Mouse (Mus musculus): ENCODE measurements at regions not wholly inside any gene's neighbourhood (a gene's known extent, or its start where the extent isn't known, plus 50 kb on each side); places are given as distances from the start of the nearest gene placed in this dataset.

- no peak for DNase-seq (ENCODE audit: low spot score)
- H3K4me1 ChIP-seq (replicated peaks), result peaks cover 33% of the 10 kb centered on the region
- no peaks in the 10 kb centered on the region for H3K36me3 ChIP-seq
- H3K27ac ChIP-seq, result peak overlapping the region; percentile 75
- H3K4me3 ChIP-seq, result no peak overlapping the region
- H3K9me3 ChIP-seq, result no peaks in the 10 kb centered on the region
- no peaks in the 10 kb centered on the region for H3K27me3 ChIP-seq (ENCODE audit: insufficient read depth, poor library complexity, severe bottlenecking)
Observed at GRCm38 (mm10) chr11:19205174-19205573, 186.4 kb upstream of the Meis1 start.

- Histone ChIP-seq H3K27me3 (ENCODE audit: insufficient read depth, poor library complexity, severe bottlenecking) (peaks cover 2% of the 10 kb centered on the region; the same call in 1 of the 2 replicates), H3K4me1 (replicated peaks) (peaks cover 5% of the 10 kb centered on the region), H3K27ac (no peak overlapping the region), H3K4me3 (no peak overlapping the region), H3K9me3 (no peaks in the 10 kb centered on the region), H3K36me3 (no peaks in the 10 kb centered on the region)
- 76% methylated on average over 3 of the region's 3 CpGs for WGBS
- DNase-seq (ENCODE audit: low spot score), result no peak
Observed at GRCm38 (mm10) chr11:19219476-19219875, 200.7 kb upstream of the Meis1 start.

GRCm38 (mm10) chr11:19221442-19221841 is 202.7 kb upstream of the Meis1 start:
- Histone ChIP-seq H3K27ac (no peak overlapping the region), H3K4me1 (replicated peaks) (peaks cover 5% of the 10 kb centered on the region), H3K36me3 (no peaks in the 10 kb centered on the region), H3K9me3 (no peaks in the 10 kb centered on the region), H3K4me3 (no peak overlapping the region), H3K27me3 (ENCODE audit: insufficient read depth, poor library complexity, severe bottlenecking) (peaks cover 2% of the 10 kb centered on the region; the same call in 1 of the 2 replicates)
- 80% methylated on average over 1 of the region's 1 CpGs for WGBS
- DNase-seq (ENCODE audit: low spot score), result no peak

- Histone ChIP-seq H3K36me3 (no peaks in the 10 kb centered on the region), H3K4me3 (no peak overlapping the region), H3K27ac (no peak overlapping the region), H3K4me1 (replicated peaks) (peaks cover 7% of the 10 kb centered on the region), H3K27me3 (ENCODE audit: insufficient read depth, poor library complexity, severe bottlenecking) (peaks cover 2% of the 10 kb centered on the region; the same call in 1 of the 2 replicates), H3K9me3 (no peaks in the 10 kb centered on the region)
- WGBS, result 88% methylated on average over 2 of the region's 2 CpGs
- DNase-seq (ENCODE audit: low spot score), result no peak
Observed at GRCm38 (mm10) chr11:19226756-19227155, 208.0 kb upstream of the Meis1 start.

- DNase-seq (ENCODE audit: low spot score), result no peak
- H3K9me3 ChIP-seq, result no peaks in the 10 kb centered on the region
- H3K4me1 ChIP-seq (replicated peaks), result peaks cover 7% of the 10 kb centered on the region
- peaks cover 2% of the 10 kb centered on the region; the same call in 1 of the 2 replicates for H3K27me3 ChIP-seq (ENCODE audit: insufficient read depth, poor library complexity, severe bottlenecking)
- 64% methylated on average over 4 of the region's 4 CpGs for WGBS
- H3K36me3 ChIP-seq, result no peaks in the 10 kb centered on the region
- H3K4me3 ChIP-seq, result no peak overlapping the region
- no peak overlapping the region for H3K27ac ChIP-seq
Observed at GRCm38 (mm10) chr11:19227716-19228115, 208.9 kb upstream of the Meis1 start.

- 0 out of 2 replicates have a peak, but pooled peaks cover 3% of the 10 kb centered on the region for H3K27me3 ChIP-seq (ENCODE audit: insufficient read depth, poor library complexity, severe bottlenecking)
- no peaks in the 10 kb centered on the region for H3K36me3 ChIP-seq
- H3K4me1 ChIP-seq (replicated peaks), result peaks cover 6% of the 10 kb centered on the region; the same call in 1 of the 2 replicates
- no peak overlapping the region for H3K4me3 ChIP-seq
- no peak overlapping the region for H3K27ac ChIP-seq
- DNase-seq (ENCODE audit: low spot score), result no peak
- no peaks in the 10 kb centered on the region for H3K9me3 ChIP-seq
- WGBS, result 92% methylated on average over 11 of the region's 11 CpGs
Observed at GRCm38 (mm10) chr11:19246390-19247114, 227.8 kb upstream of the Meis1 start.

- Histone ChIP-seq H3K27ac (no peak overlapping the region), H3K9me3 (no peaks in the 10 kb centered on the region), H3K4me3 (no peak overlapping the region), H3K4me1 (replicated peaks) (peaks cover 8% of the 10 kb centered on the region; the same call in 1 of the 2 replicates), H3K36me3 (no peaks in the 10 kb centered on the region), H3K27me3 (ENCODE audit: insufficient read depth, poor library complexity, severe bottlenecking) (peaks cover 5% of the 10 kb centered on the region)
- DNase-seq (ENCODE audit: low spot score), result no peak
- 79% methylated on average over 5 of the region's 5 CpGs for WGBS
Observed at GRCm38 (mm10) chr11:19253605-19254004, 234.8 kb upstream of the Meis1 start.

GRCm38 (mm10) chr11:19254183-19254582 is 235.4 kb upstream of the Meis1 start:
- peaks cover 5% of the 10 kb centered on the region for H3K27me3 ChIP-seq (ENCODE audit: insufficient read depth, poor library complexity, severe bottlenecking)
- no peak for DNase-seq (ENCODE audit: low spot score)
- H3K9me3 ChIP-seq, result no peaks in the 10 kb centered on the region
- no peaks in the 10 kb centered on the region for H3K36me3 ChIP-seq
- H3K4me1 ChIP-seq (replicated peaks), result peaks cover 8% of the 10 kb centered on the region; the same call in 1 of the 2 replicates
- WGBS, result 22% methylated on average over 4 of the region's 4 CpGs
- no peak overlapping the region for H3K27ac ChIP-seq
- H3K4me3 ChIP-seq, result no peak overlapping the region

- Histone ChIP-seq H3K4me1 (replicated peaks) (peaks cover 8% of the 10 kb centered on the region; the same call in 1 of the 2 replicates), H3K36me3 (no peaks in the 10 kb centered on the region), H3K9me3 (no peaks in the 10 kb centered on the region), H3K27ac (no peak overlapping the region), H3K27me3 (ENCODE audit: insufficient read depth, poor library complexity, severe bottlenecking) (peaks cover 5% of the 10 kb centered on the region), H3K4me3 (no peak overlapping the region)
- DNase-seq (ENCODE audit: low spot score), result no peak
- WGBS, result 91% methylated on average over 4 of the region's 4 CpGs
Observed at GRCm38 (mm10) chr11:19257549-19257948, 238.8 kb upstream of the Meis1 start.

GRCm38 (mm10) chr11:19262832-19263231 is 244.0 kb upstream of the Meis1 start:
- H3K27ac ChIP-seq, result no peak overlapping the region
- H3K27me3 ChIP-seq (ENCODE audit: insufficient read depth, poor library complexity, severe bottlenecking), result no peaks in the 10 kb centered on the region
- no peaks in the 10 kb centered on the region for H3K36me3 ChIP-seq
- no peak overlapping the region for H3K4me3 ChIP-seq
- no peaks in the 10 kb centered on the region for H3K4me1 ChIP-seq (replicated peaks)
- DNase-seq (ENCODE audit: low spot score), result no peak
- WGBS, result 88% methylated on average over 4 of the region's 4 CpGs
- H3K9me3 ChIP-seq, result no peaks in the 10 kb centered on the region

- Histone ChIP-seq H3K4me1 (replicated peaks) (no peaks in the 10 kb centered on the region), H3K27ac (no peak overlapping the region), H3K9me3 (no peaks in the 10 kb centered on the region), H3K27me3 (ENCODE audit: insufficient read depth, poor library complexity, severe bottlenecking) (no peaks in the 10 kb centered on the region), H3K36me3 (no peaks in the 10 kb centered on the region), H3K4me3 (no peak overlapping the region)
- WGBS, result 89% methylated on average over 18 of the region's 18 CpGs
- no peak for DNase-seq (ENCODE audit: low spot score)
Observed at GRCm38 (mm10) chr11:19264798-19265671, 246.2 kb upstream of the Meis1 start.

- WGBS, result 75% methylated on average over 3 of the region's 3 CpGs
- DNase-seq (ENCODE audit: low spot score), result no peak
Observed at GRCm38 (mm10) chr11:19265672-19265972, 246.8 kb upstream of the Meis1 start.

GRCm38 (mm10) chr11:19290971-19291370 is 272.2 kb upstream of the Meis1 start:
- Histone ChIP-seq H3K36me3 (no peaks in the 10 kb centered on the region), H3K27ac (no peak overlapping the region), H3K9me3 (no peaks in the 10 kb centered on the region), H3K27me3 (ENCODE audit: insufficient read depth, poor library complexity, severe bottlenecking) (no peaks in the 10 kb centered on the region), H3K4me1 (replicated peaks) (peaks cover 8% of the 10 kb centered on the region; the same call in 1 of the 2 replicates), H3K4me3 (no peak overlapping the region)
- WGBS, result 86% methylated on average over 6 of the region's 6 CpGs
- DNase-seq (ENCODE audit: low spot score), result no peak

More at GRCm38 (mm10) chr11:19265672-19265972, 246.8 kb upstream of the Meis1 start:
- Histone ChIP-seq H3K9me3 (no peaks in the 10 kb centered on the region), H3K36me3 (no peaks in the 10 kb centered on the region), H3K4me3 (no peak overlapping the region), H3K27me3 (ENCODE audit: insufficient read depth, poor library complexity, severe bottlenecking) (no peaks in the 10 kb centered on the region), H3K4me1 (replicated peaks) (no peaks in the 10 kb centered on the region), H3K27ac (no peak overlapping the region)

Measured in hindbrain, embryonic 10.5 days (tissue).